Mouse (Mus musculus): ENCODE data around the gene Clec4e. TPM values are rescaled to one million over a fixed set of nuclear protein-coding genes. Genes with fewer than 3 reads are reported as not detected.
"Not testable (repeated sequence)": the region's sequence is repeated elsewhere in the genome, so short reads cannot be mapped to it uniquely, and the experiment has no call there.

Gene Clec4e
- polyA plus RNA-seq (2015; fragmentation: Nextera tagmentation; extraction: Ambion mirVana) = 0.04 and 0.24 TPM in 2 replicates

DNA sequence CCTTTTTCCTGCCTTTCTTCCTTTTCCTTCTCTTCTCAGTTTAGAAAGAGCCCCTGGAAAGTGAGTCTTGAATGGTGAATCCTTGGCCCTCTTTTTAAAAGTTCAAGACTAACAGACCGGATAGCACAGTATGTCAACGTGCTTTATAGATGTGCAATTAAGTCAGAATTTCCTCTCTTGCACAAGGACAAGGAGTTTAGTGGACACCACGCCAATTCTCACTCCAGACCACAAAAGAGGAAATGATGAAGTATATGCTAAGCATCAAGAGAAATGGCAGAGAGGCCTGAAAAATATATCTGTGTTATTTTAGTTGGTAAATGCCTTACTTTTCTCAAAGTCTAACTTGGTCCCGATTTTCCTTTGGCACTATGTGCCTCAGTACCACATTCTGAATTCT, at the start of gene Clec4e:
Gene Clec4e (minus strand): TSS at position 118 of the 400 bp plus-strand sequence.
- H3K4me2 ChIP-seq = no peak within 1 kb of the TSS
- no peak for ATAC-seq (replicated peaks; ENCODE audit: insufficient number of reproducible peaks, insufficient read depth, low FRiP score, low read depth)
- no peaks in the 10 kb centered on the region for H3K9me3 ChIP-seq (replicated peaks)
- H3K4me1 ChIP-seq (replicated peaks) = no peaks in the 10 kb centered on the region
- no peak within 1 kb of the TSS for H3K4me3 ChIP-seq
- no peak within 1 kb of the TSS for H3K9ac ChIP-seq
- H3K27ac ChIP-seq = no peak within 1 kb of the TSS
- no peaks in the 10 kb centered on the region for H3K36me3 ChIP-seq
- 65% methylated on average over 4 of the region's 4 CpGs for WGBS
- no peaks in the 10 kb centered on the region for H3K27me3 ChIP-seq

GRCm38 (mm10) chr6:123332503-123332902, 42.8 kb upstream of the Clec4e start:
- Histone ChIP-seq H3K27ac (no peak overlapping the region), H3K4me1 (replicated peaks) (no peaks in the 10 kb centered on the region), H3K27me3 (no peaks in the 10 kb centered on the region), H3K4me2 (no peak overlapping the region), H3K9ac (no peak overlapping the region), H3K9me3 (replicated peaks) (no peaks in the 10 kb centered on the region), H3K36me3 (no peaks in the 10 kb centered on the region), H3K4me3 (no peak overlapping the region)
- no peak for ATAC-seq (replicated peaks; ENCODE audit: insufficient number of reproducible peaks, insufficient read depth, low FRiP score, low read depth)
- WGBS = 48% methylated on average over 2 of the region's 2 CpGs

- Histone ChIP-seq H3K27me3 (no peaks in the 10 kb centered on the region), H3K9me3 (replicated peaks) (no peaks in the 10 kb centered on the region), H3K4me3 (no peak within 1 kb of the TSS), H3K4me1 (replicated peaks) (no peaks in the 10 kb centered on the region), H3K4me2 (no peak within 1 kb of the TSS), H3K9ac (no peak within 1 kb of the TSS), H3K36me3 (no peaks in the 10 kb centered on the region), H3K27ac (no peak within 1 kb of the TSS)
- ATAC-seq (replicated peaks; ENCODE audit: insufficient number of reproducible peaks, insufficient read depth, low FRiP score, low read depth) = no peak
- WGBS = 75% methylated on average over 2 of the region's 2 CpGs
These were observed 18.4 kb upstream of the Clec4e start, which contains the start of gene Vmn2r19 for GRCm38 (mm10) chr6:123308033-123308432. Gene Vmn2r19, plus strand, starts transcription at chr6:123308333.

GRCm38 (mm10) chr6:123306315-123306714, 16.6 kb upstream of the Clec4e start:
- H3K4me3 ChIP-seq; H3K9ac ChIP-seq; H3K27me3 ChIP-seq; H3K36me3 ChIP-seq; H3K9me3 ChIP-seq (replicated peaks); H3K4me2 ChIP-seq; H3K4me1 ChIP-seq (replicated peaks); H3K27ac ChIP-seq; ATAC-seq (replicated peaks; ENCODE audit: insufficient number of reproducible peaks, insufficient read depth, low FRiP score, low read depth): not testable (repeated sequence)
- 55% methylated on average over 7 of the region's 7 CpGs for WGBS

- H3K4me2 ChIP-seq = no peak overlapping the region
- no peak overlapping the region for H3K4me3 ChIP-seq
- H3K9me3 ChIP-seq (replicated peaks) = no peaks in the 10 kb centered on the region
- H3K36me3 ChIP-seq = no peaks in the 10 kb centered on the region
- no peaks in the 10 kb centered on the region for H3K27me3 ChIP-seq
- 62% methylated on average over 1 of the region's 1 CpGs for WGBS
- H3K27ac ChIP-seq = no peak overlapping the region
- H3K9ac ChIP-seq = no peak overlapping the region
- H3K4me1 ChIP-seq (replicated peaks) = no peaks in the 10 kb centered on the region
- no peak for ATAC-seq (replicated peaks; ENCODE audit: insufficient number of reproducible peaks, insufficient read depth, low FRiP score, low read depth)
These were observed 7.0 kb upstream of the Clec4e start for GRCm38 (mm10) chr6:123296687-123297086.

- WGBS = 82% methylated on average over 11 of the region's 11 CpGs
- ATAC-seq (replicated peaks; ENCODE audit: insufficient number of reproducible peaks, insufficient read depth, low FRiP score, low read depth) = not testable (repeated sequence)
These were observed 3.8 kb upstream of the Clec4e start for GRCm38 (mm10) chr6:123293509-123293908.

DNA sequence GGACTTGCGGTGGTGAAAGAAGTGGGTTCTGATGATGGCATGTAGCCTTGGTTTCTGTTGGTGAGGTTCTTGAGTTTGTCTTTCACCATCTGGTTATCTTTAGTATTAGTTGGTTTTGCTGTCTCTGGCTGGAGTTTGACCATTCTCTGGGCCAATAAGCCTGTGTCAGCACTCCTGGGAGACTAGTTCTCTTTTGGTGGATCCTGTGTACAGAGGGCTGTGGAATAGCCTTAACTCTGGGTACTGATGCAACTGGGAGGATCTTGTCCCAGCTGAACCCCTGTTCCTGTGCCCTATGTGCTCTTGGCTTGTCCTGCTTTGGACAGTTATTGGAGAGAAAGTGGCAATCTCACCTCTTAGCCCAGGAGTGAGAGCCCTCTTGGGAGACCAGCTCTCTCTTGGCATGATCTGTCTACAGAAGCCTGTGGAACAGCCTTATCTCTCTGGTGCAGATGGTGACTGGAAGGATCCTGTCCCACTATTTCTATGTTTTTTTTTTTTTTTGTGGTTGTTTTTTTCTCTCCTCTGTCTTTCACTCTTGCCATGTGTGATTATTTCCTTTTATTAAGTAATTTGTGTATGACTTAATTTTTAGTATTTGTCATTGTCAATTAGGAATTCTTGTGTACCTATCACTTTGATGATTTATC, 3.2 kb upstream of the Clec4e start:
- no peak overlapping the region for H3K4me2 ChIP-seq
- ATAC-seq (replicated peaks; ENCODE audit: insufficient number of reproducible peaks, insufficient read depth, low FRiP score, low read depth) = no peak
- no peak overlapping the region for H3K4me3 ChIP-seq
- H3K36me3 ChIP-seq = no peaks in the 10 kb centered on the region
- no peak overlapping the region for H3K27ac ChIP-seq
- WGBS = 84% methylated on average over 1 of the region's 1 CpGs
- no peaks in the 10 kb centered on the region for H3K9me3 ChIP-seq (replicated peaks)
- H3K27me3 ChIP-seq = no peaks in the 10 kb centered on the region
- H3K9ac ChIP-seq = no peak overlapping the region
- no peaks in the 10 kb centered on the region for H3K4me1 ChIP-seq (replicated peaks)

More at GRCm38 (mm10) chr6:123293509-123293908, 3.8 kb upstream of the Clec4e start:
- not testable (repeated sequence) for H3K4me2 ChIP-seq; H3K4me3 ChIP-seq; H3K9me3 ChIP-seq (replicated peaks); H3K36me3 ChIP-seq; H3K27ac ChIP-seq; H3K9ac ChIP-seq; H3K4me1 ChIP-seq (replicated peaks); H3K27me3 ChIP-seq

DNA sequence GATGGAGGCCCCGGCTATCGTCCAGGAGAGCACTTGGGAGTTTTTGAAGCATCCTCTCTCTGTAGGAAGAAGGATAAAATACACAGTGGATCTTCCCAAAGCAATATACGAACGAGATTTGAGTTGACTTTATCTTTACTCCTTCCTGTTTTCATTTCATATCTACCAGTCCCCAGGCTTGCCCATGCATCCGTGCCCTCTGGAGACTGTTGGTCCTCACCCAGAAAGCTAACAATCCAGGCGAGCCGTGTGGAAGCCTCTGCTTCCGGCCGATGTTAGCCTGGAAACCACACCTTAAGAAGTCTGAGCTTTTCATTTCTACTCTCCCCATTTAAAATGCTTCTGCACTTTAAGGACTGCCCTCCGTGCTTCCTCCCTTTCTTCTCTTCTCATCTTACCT, 739 bp downstream of the Clec4e start:
- no peak overlapping the region for H3K4me2 ChIP-seq
- ATAC-seq (replicated peaks; ENCODE audit: insufficient number of reproducible peaks, insufficient read depth, low FRiP score, low read depth) = no peak
- WGBS = 66% methylated on average over 10 of the region's 10 CpGs
- no peak overlapping the region for H3K27ac ChIP-seq
- no peaks in the 10 kb centered on the region for H3K4me1 ChIP-seq (replicated peaks)
- no peaks in the 10 kb centered on the region for H3K36me3 ChIP-seq
- H3K9me3 ChIP-seq (replicated peaks) = no peaks in the 10 kb centered on the region
- no peak overlapping the region for H3K4me3 ChIP-seq
- H3K9ac ChIP-seq = no peak overlapping the region
- H3K27me3 ChIP-seq = no peaks in the 10 kb centered on the region

- Histone ChIP-seq H3K4me3 (no peak overlapping the region), H3K36me3 (no peaks in the 10 kb centered on the region), H3K4me1 (replicated peaks) (no peaks in the 10 kb centered on the region), H3K27me3 (no peaks in the 10 kb centered on the region), H3K9ac (no peak overlapping the region), H3K4me2 (no peak overlapping the region), H3K27ac (no peak overlapping the region), H3K9me3 (replicated peaks) (no peaks in the 10 kb centered on the region)
- ATAC-seq (replicated peaks; ENCODE audit: insufficient number of reproducible peaks, insufficient read depth, low FRiP score, low read depth) = no peak
- 76% methylated on average over 2 of the region's 2 CpGs for WGBS
These were observed 3.4 kb downstream of the Clec4e start for GRCm38 (mm10) chr6:123286311-123286710.

GRCm38 (mm10) chr6:123279443-123279842, 10.2 kb downstream of the Clec4e start:
- Histone ChIP-seq H3K36me3 (no peaks in the 10 kb centered on the region), H3K4me1 (replicated peaks) (no peaks in the 10 kb centered on the region), H3K27me3 (no peaks in the 10 kb centered on the region), H3K4me3 (no peak overlapping the region), H3K9ac (no peak overlapping the region), H3K27ac (no peak overlapping the region), H3K9me3 (replicated peaks) (no peaks in the 10 kb centered on the region), H3K4me2 (no peak overlapping the region)
- WGBS = 77% methylated on average over 2 of the region's 2 CpGs
- no peak for ATAC-seq (replicated peaks; ENCODE audit: insufficient number of reproducible peaks, insufficient read depth, low FRiP score, low read depth)

- H3K9me3 ChIP-seq (replicated peaks) = no peaks in the 10 kb centered on the region
- ATAC-seq (replicated peaks; ENCODE audit: insufficient number of reproducible peaks, insufficient read depth, low FRiP score, low read depth) = no peak
- H3K4me3 ChIP-seq = no peak overlapping the region
- H3K4me1 ChIP-seq (replicated peaks) = no peaks in the 10 kb centered on the region
- H3K36me3 ChIP-seq = no peaks in the 10 kb centered on the region
- 69% methylated on average over 5 of the region's 5 CpGs for WGBS
- no peaks in the 10 kb centered on the region for H3K27me3 ChIP-seq
- H3K27ac ChIP-seq = no peak overlapping the region
- no peak overlapping the region for H3K9ac ChIP-seq
- H3K4me2 ChIP-seq = no peak overlapping the region
These were observed 22.7 kb downstream of the Clec4e start for GRCm38 (mm10) chr6:123266945-123267344.

- Histone ChIP-seq H3K4me2 (no peak overlapping the region), H3K9me3 (replicated peaks) (no peaks in the 10 kb centered on the region), H3K4me1 (replicated peaks) (no peaks in the 10 kb centered on the region), H3K9ac (no peak overlapping the region), H3K27me3 (no peaks in the 10 kb centered on the region), H3K27ac (no peak overlapping the region), H3K4me3 (no peak overlapping the region), H3K36me3 (no peaks in the 10 kb centered on the region)
- no peak for ATAC-seq (replicated peaks; ENCODE audit: insufficient number of reproducible peaks, insufficient read depth, low FRiP score, low read depth)
- WGBS = 81% methylated on average over 4 of the region's 4 CpGs
These were observed 23.9 kb downstream of the Clec4e start for GRCm38 (mm10) chr6:123265809-123266208.

Measured in heart, embryonic 15.5 days (tissue).